Mouse (Mus musculus) bone marrow, adult 2 months (tissue): ENCODE data around the gene Pusl1.

Source experiments
- CTCF ChIP-seq: fragments of 200-500 bp; IDR thresholded peaks from 2 replicates; pipeline ENCODE4 v1.5.1; 2011; ENCODE audit warnings: low read length, control low read depth; ENCODE audit not compliant: control insufficient read depth, insufficient read depth
- POLR2A ChIP-seq: fragments of 200-500 bp; IDR thresholded peaks from 2 replicates; pipeline ENCODE4 v1.6.1; 2011; ENCODE audit warnings: low read depth, mild to moderate bottlenecking, control low read depth, low read length, borderline replicate concordance; ENCODE audit not compliant: control insufficient read depth

DNA sequence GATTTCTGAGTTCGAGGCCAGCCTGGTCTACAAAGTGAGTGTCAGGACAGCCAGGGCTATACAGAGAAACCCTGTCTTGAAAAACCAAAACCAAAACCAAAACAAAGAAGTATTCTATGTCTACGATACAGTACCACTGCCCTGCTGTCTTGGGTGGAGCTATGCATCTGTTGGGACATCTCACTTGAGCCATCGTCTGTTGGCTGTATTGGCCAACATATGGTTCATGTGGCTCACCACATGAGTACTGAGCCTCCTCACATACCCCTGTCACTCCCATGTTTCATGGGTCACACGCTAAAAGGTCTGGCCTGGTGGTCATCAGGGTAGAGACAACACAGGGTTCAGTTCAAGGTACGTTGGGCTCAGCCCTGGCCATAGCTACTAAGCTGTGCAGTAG lies 5.3 kb downstream of the Pusl1 start:
- TF ChIP-seq CTCF (no peak), POLR2A (no peak)
